Mouse (Mus musculus) kidney, postnatal 25 days (tissue): Measurements from ENCODE around the gene A230050P20Rik.
"Not testable (repeated sequence)": the region's sequence is repeated elsewhere in the genome, so short reads cannot be mapped to it uniquely, and the experiment has no call there.

Experiments
- DNase-seq, 2 experiments: peaks; one replicate each; pipeline ENCODE4 v3.0.0; 2021; ENCODE audit warnings: mixed read lengths in 2 of 2

A230050P20Rik gene

GRCm38 (mm10) chr9:20868448-20869001 is at the start of gene A230050P20Rik:
A230050P20Rik (plus strand) TSS chr9:20868642.
- DNase-seq = peak; percentile 49 to 81

- DNase-seq = no peak
These were observed 48.4 kb upstream of the A230050P20Rik start for GRCm38 (mm10) chr9:20820001-20820400.

DNA sequence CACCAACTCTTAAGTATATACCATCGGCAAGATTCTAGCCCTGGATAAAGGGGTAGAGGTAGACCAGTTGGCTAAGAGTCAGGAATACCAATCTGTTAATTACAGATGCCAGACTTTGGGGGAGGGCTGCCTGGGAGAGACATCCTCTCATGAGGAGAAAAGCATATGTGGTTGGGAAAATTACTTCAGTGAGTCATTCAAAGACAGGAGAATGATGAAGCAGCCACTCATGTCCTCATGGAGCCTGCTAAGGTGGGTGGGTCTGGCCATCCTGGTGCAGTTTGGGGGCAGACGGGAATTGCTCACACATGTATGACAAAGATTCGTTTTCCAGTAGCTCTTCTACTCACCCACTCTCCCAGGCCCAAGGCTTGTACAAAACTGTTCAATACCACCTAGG is 45.6 kb upstream of the A230050P20Rik start:
- no peak for DNase-seq

GRCm38 (mm10) chr9:20825781-20826180 is 42.7 kb upstream of the A230050P20Rik start:
- no peak for DNase-seq

- no peak for DNase-seq
These were observed 40.3 kb upstream of the A230050P20Rik start for GRCm38 (mm10) chr9:20828127-20828526.

DNA sequence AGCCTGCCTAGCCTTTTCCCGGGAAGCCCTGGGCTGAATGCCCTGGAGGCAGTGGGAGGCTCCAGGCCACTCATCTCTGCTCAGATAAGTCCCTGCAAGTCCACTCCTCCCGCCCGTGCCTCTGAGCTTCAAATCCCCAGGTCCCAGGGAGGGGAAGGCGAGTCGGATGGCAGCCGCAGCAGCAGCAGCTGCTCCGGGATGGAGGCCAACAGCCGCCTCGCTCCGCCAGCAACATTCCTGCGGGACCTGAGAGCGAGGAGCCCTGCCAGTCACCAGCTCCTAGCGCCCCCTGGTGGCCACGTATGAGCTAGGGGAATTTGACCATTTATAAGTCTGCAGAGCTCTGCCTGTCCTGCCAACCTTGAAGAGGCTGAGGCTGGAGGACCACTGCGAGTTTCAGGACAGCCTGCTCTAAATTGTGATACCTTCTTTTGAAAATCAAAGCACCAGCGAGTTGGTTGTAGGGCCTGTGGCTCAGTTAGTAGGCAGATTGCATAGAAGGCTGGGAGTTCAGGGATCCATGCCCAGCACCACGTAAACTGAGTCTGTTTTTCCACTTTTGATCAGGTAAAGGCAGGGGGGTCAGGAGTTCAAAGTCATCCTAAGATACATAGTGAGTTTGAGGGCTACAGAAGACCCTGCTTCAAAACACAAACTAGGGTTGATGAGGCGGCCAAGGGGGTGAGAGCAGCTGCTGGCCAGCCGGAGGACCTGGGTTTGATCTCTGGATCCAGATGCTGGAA is 37.4 kb upstream of the A230050P20Rik start:
- DNase-seq = peak; percentile 96 to 98

GRCm38 (mm10) chr9:20834881-20835280 is 33.6 kb upstream of the A230050P20Rik start:
- no peak for DNase-seq

DNA sequence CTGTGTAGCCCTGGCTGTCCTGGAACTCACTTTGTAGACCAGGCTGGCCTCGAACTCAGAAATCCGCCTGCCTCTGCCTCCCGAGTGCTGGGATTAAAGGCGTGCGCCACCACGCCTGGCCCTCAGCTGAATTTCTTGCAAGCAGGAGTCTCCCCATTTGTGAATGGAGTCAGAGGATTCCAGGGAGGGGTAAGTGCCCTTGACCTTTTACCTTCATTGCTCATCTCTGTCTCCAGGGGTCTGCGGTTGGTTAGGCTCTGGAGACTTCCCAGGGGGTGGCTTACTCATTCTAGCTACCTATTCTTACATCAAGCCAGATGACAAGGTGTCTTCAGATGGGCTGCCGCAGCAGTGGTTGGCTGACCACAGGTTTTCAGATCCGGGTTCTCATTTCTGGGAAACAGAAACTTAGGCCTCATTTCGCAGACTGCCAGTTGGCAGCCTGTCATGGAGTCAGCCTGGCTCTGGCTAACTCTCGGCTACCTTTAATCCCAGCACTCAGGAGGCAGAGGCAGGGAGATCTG is 32.9 kb upstream of the A230050P20Rik start:
- not testable (repeated sequence) for DNase-seq

GRCm38 (mm10) chr9:20837184-20837947 is 31.1 kb upstream of the A230050P20Rik start:
- DNase-seq = no peak

- no peak for DNase-seq
These were observed 29.5 kb upstream of the A230050P20Rik start for GRCm38 (mm10) chr9:20838931-20839330.

- no peak for DNase-seq
These were observed 26.2 kb upstream of the A230050P20Rik start for GRCm38 (mm10) chr9:20842211-20842610.

GRCm38 (mm10) chr9:20842670-20843069 is 25.8 kb upstream of the A230050P20Rik start:
- peak in 1 of 2 experiments; percentile 17 for DNase-seq

DNA sequence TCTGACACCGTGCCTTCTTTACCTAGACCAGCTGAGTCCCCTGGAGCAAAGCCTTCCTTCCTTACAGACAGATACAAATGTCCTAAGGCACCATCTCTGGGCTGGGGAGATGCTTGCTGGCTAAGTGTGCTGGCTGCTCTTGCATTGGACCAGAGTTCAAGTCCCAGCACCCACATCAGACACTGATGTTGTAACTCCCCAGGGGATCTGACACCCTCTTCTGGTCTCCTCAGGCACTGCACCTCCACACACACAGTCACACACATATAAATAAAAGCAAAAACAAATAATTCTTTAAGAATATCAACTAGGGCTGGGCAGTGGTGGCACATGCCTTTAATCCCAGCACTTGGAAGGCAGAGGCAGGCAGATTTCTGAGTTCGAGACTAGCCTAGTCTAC is 18.3 kb upstream of the A230050P20Rik start:
- no peak for DNase-seq

GRCm38 (mm10) chr9:20857131-20857530 is 11.3 kb upstream of the A230050P20Rik start:
- peak; percentile 61 to 72 for DNase-seq

GRCm38 (mm10) chr9:20859926-20860325 is 8.5 kb upstream of the A230050P20Rik start:
- DNase-seq = no peak

DNA sequence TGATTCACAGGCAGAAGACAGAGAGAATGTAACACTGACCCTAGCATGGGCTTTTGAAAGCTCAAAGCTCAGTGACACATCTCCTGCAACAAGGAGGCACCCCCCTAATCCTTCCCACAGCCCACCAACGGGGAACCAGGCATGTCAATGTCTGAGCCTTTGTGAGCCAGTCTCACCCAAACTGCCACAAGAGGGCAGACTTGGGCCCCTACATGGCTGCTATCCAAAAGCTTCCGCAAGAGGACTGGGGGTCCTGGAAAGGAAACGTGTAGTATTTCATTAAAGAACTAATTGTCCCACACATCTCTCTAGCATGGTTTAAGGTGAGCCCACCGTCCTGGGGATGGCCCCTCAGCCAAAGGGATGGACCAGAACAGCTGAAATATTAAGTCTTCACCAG is 6.6 kb upstream of the A230050P20Rik start:
- peak in 1 of 2 experiments; percentile 40 for DNase-seq

- DNase-seq = no peak
These were observed 6.2 kb upstream of the A230050P20Rik start for GRCm38 (mm10) chr9:20862225-20862624.

DNA sequence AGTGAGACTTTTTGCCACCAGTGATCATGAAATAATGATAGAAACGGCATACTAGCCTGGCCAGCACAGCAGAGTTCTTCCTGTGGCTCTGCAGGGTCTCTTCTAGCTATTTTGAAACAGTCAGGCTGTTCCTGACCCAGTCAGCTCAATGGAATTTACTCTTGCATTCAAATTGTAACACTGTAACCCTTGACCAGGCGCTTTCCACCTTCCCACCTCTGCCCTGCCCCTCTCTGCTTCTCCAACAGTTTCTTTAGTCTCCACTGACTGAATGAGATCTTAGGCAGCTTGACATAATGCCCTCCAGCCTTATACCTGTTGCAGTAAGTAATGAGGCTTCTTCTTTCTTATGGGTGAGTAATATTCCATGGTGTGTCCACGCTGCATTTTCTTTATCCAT is 1.6 kb upstream of the A230050P20Rik start:
- DNase-seq = no peak

DNA sequence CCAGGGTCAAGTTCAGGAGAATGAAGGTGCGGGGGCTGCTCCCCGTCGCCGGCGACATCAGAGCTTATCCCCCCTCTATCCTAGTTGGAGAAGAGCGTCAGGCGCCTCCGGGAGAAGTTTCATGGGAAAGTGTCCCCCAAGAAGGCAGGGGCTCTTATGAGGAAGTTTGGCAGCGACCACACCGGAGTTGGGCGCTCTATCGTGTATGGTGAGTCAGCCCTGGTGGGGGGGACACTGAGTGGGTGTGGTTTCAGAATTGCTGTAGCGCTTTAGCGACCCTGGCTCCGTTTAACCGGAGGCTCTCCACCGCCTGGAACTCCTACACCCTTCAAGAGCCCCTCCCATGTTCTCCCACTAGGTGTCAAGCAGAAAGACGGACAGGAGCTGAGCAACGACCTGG is 804 bp downstream of the A230050P20Rik start:
- DNase-seq = peak in 1 of 2 experiments; percentile 40

DNA sequence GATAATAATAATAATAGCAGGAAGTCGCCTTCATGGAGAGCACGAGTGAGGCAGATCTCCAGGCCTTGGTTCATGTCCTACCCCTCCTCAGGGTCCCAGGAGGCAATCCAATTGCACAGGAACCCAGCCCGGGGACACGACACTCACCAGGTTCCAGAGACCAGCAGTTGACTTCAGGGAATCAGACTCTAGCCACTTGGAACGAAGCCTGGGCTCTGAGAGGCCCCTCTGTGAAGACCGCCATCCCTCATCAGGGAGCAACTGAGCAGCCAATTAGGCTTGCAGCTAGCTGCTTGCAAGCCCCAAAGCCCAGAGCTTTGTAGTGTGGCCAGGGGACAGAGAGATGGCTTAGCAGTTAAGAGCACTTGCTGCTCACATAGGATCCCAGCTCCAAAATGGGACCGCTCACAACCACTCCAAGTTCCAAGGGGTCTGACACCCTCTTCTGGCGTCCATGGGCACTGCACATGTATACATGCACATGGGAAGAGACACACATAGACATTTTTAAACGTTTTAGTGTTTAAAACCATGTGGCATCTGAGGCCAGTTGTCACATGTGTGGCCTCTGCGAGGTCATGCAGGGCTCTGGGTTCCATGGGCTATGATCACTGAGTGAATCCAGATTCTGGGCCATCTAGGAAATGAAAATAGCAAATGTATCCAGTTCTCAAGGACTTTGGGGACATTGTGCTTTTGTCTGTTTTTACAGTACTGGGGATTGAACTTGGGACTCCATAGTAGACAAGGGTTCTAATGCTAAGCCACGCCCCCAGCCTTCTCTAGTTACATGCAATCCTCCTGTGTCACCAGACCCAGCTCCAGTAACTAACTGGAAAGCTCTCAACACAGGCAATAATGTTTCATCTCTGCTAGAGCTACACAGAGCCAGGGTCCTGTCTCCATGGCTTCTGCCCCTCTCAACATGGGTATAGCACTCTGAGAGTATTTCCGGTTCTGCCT is 2.0 kb downstream of the A230050P20Rik start:
- DNase-seq = no peak

GRCm38 (mm10) chr9:20872991-20873390 is 4.5 kb downstream of the A230050P20Rik start:
- DNase-seq = no peak

DNA sequence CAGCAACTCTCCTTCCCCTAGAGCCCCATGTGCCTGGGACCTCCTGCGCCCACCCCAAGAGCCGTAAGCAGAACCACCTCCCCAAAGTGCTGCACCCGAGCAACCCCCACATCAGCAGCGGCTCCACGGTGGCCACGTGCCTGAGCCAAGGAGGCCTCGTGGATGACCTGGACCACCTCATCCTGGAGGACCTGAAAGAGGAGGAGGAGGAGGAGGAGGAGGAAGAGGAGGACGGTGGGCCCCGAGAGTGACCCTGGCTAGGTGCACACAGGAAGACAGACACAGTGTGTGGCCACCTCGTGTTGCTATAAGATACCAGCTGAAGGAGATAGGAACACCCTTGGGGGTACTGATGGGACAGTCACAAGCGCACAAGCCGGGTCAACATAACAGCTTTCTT is 5.1 kb downstream of the A230050P20Rik start:
- DNase-seq = no peak
